ENCODE assay signal across 7 mouse cellular contexts in the genomic region with DNA sequence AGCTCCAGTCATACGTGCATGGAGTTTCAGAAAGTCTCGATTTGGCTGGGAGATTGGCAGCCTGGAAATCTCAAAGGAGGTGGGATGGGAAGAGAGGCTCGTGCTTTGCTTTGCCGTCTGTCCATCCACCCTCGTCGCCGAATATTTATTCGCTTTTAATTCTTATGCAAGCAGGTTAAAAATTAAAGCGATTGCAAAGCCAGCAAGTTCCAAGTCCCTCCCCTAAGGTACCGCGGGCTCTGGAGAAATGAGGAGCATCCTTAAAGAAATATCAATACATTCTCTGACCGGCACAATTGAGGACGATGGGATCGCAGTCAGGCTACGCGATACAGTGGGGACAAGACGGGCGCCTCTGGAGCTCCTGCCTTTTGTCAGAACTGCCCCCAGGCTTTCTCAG. TPM values are rescaled to one million over a fixed set of nuclear protein-coding genes. Genes with fewer than 3 reads are reported as not detected.
DNase-seq lines count a peak whose midpoint lies in the region; ATAC-seq lines count a peak whose summit lies in the region.

No protein-coding gene starts in this region.

- peak overlapping the region; percentile 54 for H3K4me3 ChIP-seq in lung, embryonic 15.5 days
- peak overlapping the region; percentile 55 for H3K4me3 ChIP-seq in forebrain, embryonic 16.5 days (replicated peaks; ENCODE audit: low read length)
- H3K4me3 ChIP-seq in limb, embryonic 11.5 days (ENCODE audit: low read depth, low read length): peak overlapping the region; percentile 41

- no peaks in the 10 kb centered on the region for H3K36me3 ChIP-seq in lung, embryonic 15.5 days
- H3K36me3 ChIP-seq in forebrain, embryonic 16.5 days (ENCODE audit: control insufficient read depth, insufficient read depth): no peaks in the 10 kb centered on the region
- H3K36me3 ChIP-seq in limb, embryonic 11.5 days (ENCODE audit: control insufficient read depth, insufficient read depth, low read length): no peaks in the 10 kb centered on the region

- peak overlapping the region; percentile 97 for H3K27ac ChIP-seq in lung, embryonic 15.5 days
- no peak overlapping the region for H3K27ac ChIP-seq in forebrain, embryonic 16.5 days (ENCODE audit: low read length)
- no peak overlapping the region for H3K27ac ChIP-seq in limb, embryonic 11.5 days (replicated peaks; ENCODE audit: low read depth, low read length)

- intact Hi-C loops in gastrocnemius, postnatal 36 days (cut with DNase I): loop anchor here (10.0 kb wide), 1 partner anchor 869 kb away; no protein-coding TSS in a partner anchor

- 1% methylated on average over 18 of the region's 18 CpGs for WGBS in lung, embryonic 15.5 days
- WGBS in forebrain, embryonic 16.5 days: under 1% methylated on average over 18 of the region's 18 CpGs
- WGBS in limb, embryonic 11.5 days: under 1% methylated on average over 18 of the region's 18 CpGs

- no peak for ATAC-seq in lung, embryonic 15.5 days (ENCODE audit: borderline replicate concordance, extremely low read depth, low FRiP score, low TSS enrichment)
- no peak for ATAC-seq in forebrain, embryonic 16.5 days
- no peak for ATAC-seq in limb, embryonic 11.5 days (ENCODE audit: insufficient number of reproducible peaks, low FRiP score, low TSS enrichment, low read depth)

- peaks cover 24% of the 10 kb centered on the region for H3K4me1 ChIP-seq in lung, embryonic 15.5 days
- peaks cover 32% of the 10 kb centered on the region for H3K4me1 ChIP-seq in forebrain, embryonic 16.5 days (replicated peaks; ENCODE audit: control insufficient read depth, insufficient read depth, low read length)
- peaks cover 11% of the 10 kb centered on the region; the same call in 1 of the 2 replicates for H3K4me1 ChIP-seq in limb, embryonic 11.5 days (ENCODE audit: control insufficient read depth, insufficient read depth, low read length)

- peak overlapping the region; percentile 67 for H3K4me2 ChIP-seq in lung, embryonic 15.5 days
- H3K4me2 ChIP-seq in forebrain, embryonic 16.5 days (ENCODE audit: low read length): peak overlapping the region; percentile 87
- peak overlapping the region; percentile 77; the same call in 1 of the 2 replicates for H3K4me2 ChIP-seq in limb, embryonic 11.5 days (ENCODE audit: low read depth, severe bottlenecking)

- H3K27me3 ChIP-seq in lung, embryonic 15.5 days: peaks cover 90% of the 10 kb centered on the region
- H3K27me3 ChIP-seq in forebrain, embryonic 16.5 days (replicated peaks; ENCODE audit: control insufficient read depth, insufficient read depth, low read length): peaks cover 90% of the 10 kb centered on the region
- H3K27me3 ChIP-seq in limb, embryonic 11.5 days (ENCODE audit: control insufficient read depth, insufficient read depth, low read length): peaks cover 83% of the 10 kb centered on the region

- H3K9me3 ChIP-seq in lung, embryonic 15.5 days: no peaks in the 10 kb centered on the region
- H3K9me3 ChIP-seq in forebrain, embryonic 16.5 days (ENCODE audit: control insufficient read depth, low read length): no peaks in the 10 kb centered on the region
- H3K9me3 ChIP-seq in limb, embryonic 11.5 days (ENCODE audit: control insufficient read depth, low read length): no peaks in the 10 kb centered on the region

- H3K9ac ChIP-seq in lung, embryonic 15.5 days: peak overlapping the region; percentile 61
- no peak overlapping the region for H3K9ac ChIP-seq in forebrain, embryonic 16.5 days (replicated peaks; ENCODE audit: low read depth, low read length)
- H3K9ac ChIP-seq in limb, embryonic 11.5 days (ENCODE audit: low read length): no peak overlapping the region

- DNase-seq in lung, postnatal 25 days (ENCODE audit: low spot score): no peak
- DNase-seq in limb, embryonic 11.5 days (ENCODE audit: low spot score): no peak
- DNase-seq in cerebellum, adult 18-20 months: no peak
- no peak for DNase-seq in cerebellum, postnatal 14 days
- DNase-seq in gastrocnemius, postnatal 36 days: no peak

RNA-seq across cellular contexts. Expression of a gene that starts 1.5 kb away (rescaled TPM):
- polyA plus RNA-seq in lung, embryonic 15.5 days (2015; fragmentation: Nextera tagmentation; extraction: Ambion mirVana): 12.0 and 12.6 TPM in 2 replicates
- 0.62 and 1.2 TPM in 2 replicates for polyA plus RNA-seq in forebrain, embryonic 16.5 days (2015; fragmentation: Nextera tagmentation; extraction: Ambion mirVana)
- 1.2 and 1.3 TPM in 2 replicates for polyA plus RNA-seq in limb, embryonic 11.5 days (2014; fragmentation: Nextera tagmentation; extraction: Ambion mirVana)
- total RNA-seq in gastrocnemius, postnatal 36 days (2021): not detected
